Mouse (Mus musculus) neural tube, embryonic 14.5 days (tissue): Measurements from ENCODE around the gene 9430097D07Rik. TPM values are rescaled to one million over a fixed set of nuclear protein-coding genes. Genes with fewer than 3 reads are reported as not detected.

Source experiments
- ATAC-seq: fragments of 200-750 bp; cut with Nextera tagmentation; 2 replicates; pipeline ENCODE4 v1.8.0; 2017; ENCODE audit warnings: low read depth, mild to moderate bottlenecking, moderate TSS enrichment, moderate library complexity
- H3K27ac ChIP-seq: fragments of 300-500 bp; sonication (generic); 2 replicates; pipeline ENCODE4 v1.5.1; 2014; ENCODE audit warnings: low read depth, mild to moderate bottlenecking, control low read depth, low read length, moderate library complexity, mixed read lengths
- H3K27me3 ChIP-seq: fragments of 300-500 bp; sonication (generic); 2 replicates; pipeline ENCODE4 v1.6.1; 2014; ENCODE audit warnings: low read length; ENCODE audit not compliant: control insufficient read depth, insufficient read depth
- H3K36me3 ChIP-seq: fragments of 300-500 bp; sonication (generic); 2 replicates; pipeline ENCODE4 v1.6.1; 2014; ENCODE audit warnings: low read length, mixed read lengths; ENCODE audit not compliant: control insufficient read depth, insufficient read depth
- H3K4me1 ChIP-seq: fragments of 300-500 bp; sonication (generic); 2 replicates; pipeline ENCODE4 v1.6.1; 2014; ENCODE audit warnings: low read length; ENCODE audit not compliant: control insufficient read depth, insufficient read depth
- H3K4me2 ChIP-seq: fragments of 300-500 bp; sonication (generic); 2 replicates; pipeline ENCODE4 v1.6.1; 2014; ENCODE audit warnings: mild to moderate bottlenecking, low read depth, low read length, control low read depth
- H3K4me3 ChIP-seq: fragments of 300-500 bp; sonication (generic); 2 replicates; pipeline ENCODE4 v1.5.1; 2014; ENCODE audit warnings: low read depth, low read length, control low read depth, mixed read lengths
- H3K9ac ChIP-seq: fragments of 300-500 bp; sonication (generic); replicated peaks from 2 replicates; pipeline ENCODE4 v1.6.1; 2014; ENCODE audit warnings: low read depth, mild to moderate bottlenecking, control low read depth, low read length, mixed read lengths
- H3K9me3 ChIP-seq: fragments of 300-500 bp; sonication (generic); 2 replicates; pipeline ENCODE4 v1.6.1; 2016; ENCODE audit warnings: low read length; ENCODE audit not compliant: control insufficient read depth
- WGBS: fragments of 180-500 bp; shearing (Covaris S2); extraction: QIAGEN DNeasy Blood & Tissue Kit; methylation state at CpG from one replicate; pipeline ENCODE4 v1.1.7; 2014; 5-methylcytosine and 5-hydroxymethylcytosine counted together
- polyA plus RNA-seq: library from polyadenylated mRNA; unstranded; fragments of >200 nt; fragmentation: Nextera tagmentation; extraction: Ambion mirVana; gene quantifications from 2 replicates; pipeline ENCODE4 v1.2.1, GENCODE M21; 2014

The 9430097D07Rik gene
- polyA plus RNA-seq, 1 experiment from 2014 or later: 1.2 TPM

- peak overlapping the region; percentile 94 for H3K9ac ChIP-seq
- H3K4me1 ChIP-seq: peaks cover 40% of the 10 kb centered on the region
- peak overlapping the region; percentile 82 for H3K4me2 ChIP-seq
- H3K9me3 ChIP-seq: no peaks in the 10 kb centered on the region
- no peak for ATAC-seq
- WGBS: under 1% methylated on average over 14 of the region's 14 CpGs
- H3K4me3 ChIP-seq: peak overlapping the region; percentile 86
- no peaks in the 10 kb centered on the region for H3K27me3 ChIP-seq
- H3K27ac ChIP-seq: peak overlapping the region; percentile 91
- H3K36me3 ChIP-seq: no peaks in the 10 kb centered on the region
Observed at GRCm38 (mm10) chr2:32536086-32536633, 39.3 kb downstream of the 9430097D07Rik start.

GRCm38 (mm10) chr2:32535501-32535991 lies 39.9 kb downstream of the 9430097D07Rik start:
- no peaks in the 10 kb centered on the region for H3K27me3 ChIP-seq
- H3K4me3 ChIP-seq: peak overlapping the region; percentile 86
- WGBS: under 1% methylated on average over 40 of the region's 56 CpGs
- ATAC-seq: no peak; the same call in 1 of the 2 replicates
- peaks cover 40% of the 10 kb centered on the region for H3K4me1 ChIP-seq
- H3K9me3 ChIP-seq: no peaks in the 10 kb centered on the region
- peak overlapping the region; percentile 91 for H3K27ac ChIP-seq
- peak overlapping the region; percentile 82 for H3K4me2 ChIP-seq
- peak overlapping the region; percentile 94 for H3K9ac ChIP-seq
- no peaks in the 10 kb centered on the region for H3K36me3 ChIP-seq

GRCm38 (mm10) chr2:32534733-32535471 lies 40.6 kb downstream of the 9430097D07Rik start, which contains the start of gene Fam102a:
TSS of gene Fam102a (plus strand) at chr2:32535332.
- Histone ChIP-seq H3K4me3 (peak within 1 kb of the TSS; percentile 86), H3K36me3 (no peaks in the 10 kb centered on the region), H3K9ac (peak within 1 kb of the TSS; percentile 94), H3K4me2 (peak within 1 kb of the TSS; percentile 82), H3K4me1 (peaks cover 40% of the 10 kb centered on the region), H3K9me3 (no peaks in the 10 kb centered on the region), H3K27me3 (no peaks in the 10 kb centered on the region), H3K27ac (peak within 1 kb of the TSS; percentile 91)
- peak; percentile 97 for ATAC-seq
- 1% methylated on average over 64 of the region's 67 CpGs for WGBS

- Histone ChIP-seq H3K36me3 (no peaks in the 10 kb centered on the region), H3K4me3 (peak overlapping the region; percentile 86), H3K9me3 (no peaks in the 10 kb centered on the region), H3K4me1 (peaks cover 36% of the 10 kb centered on the region), H3K27me3 (no peaks in the 10 kb centered on the region), H3K9ac (peak overlapping the region; percentile 50), H3K27ac (peak overlapping the region; percentile 80), H3K4me2 (peak overlapping the region; percentile 82)
- ATAC-seq: no peak
- 12% methylated on average over 13 of the region's 13 CpGs for WGBS
Observed at GRCm38 (mm10) chr2:32534061-32534732, 41.3 kb downstream of the 9430097D07Rik start.

GRCm38 (mm10) chr2:32533163-32533562 lies 42.3 kb downstream of the 9430097D07Rik start:
- Histone ChIP-seq H3K4me1 (peaks cover 28% of the 10 kb centered on the region), H3K4me2 (no peak overlapping the region), H3K9me3 (no peaks in the 10 kb centered on the region), H3K27me3 (no peaks in the 10 kb centered on the region), H3K27ac (no peak overlapping the region), H3K9ac (no peak overlapping the region), H3K36me3 (no peaks in the 10 kb centered on the region), H3K4me3 (no peak overlapping the region)
- no peak for ATAC-seq
- WGBS: 94% methylated on average over 2 of the region's 2 CpGs

- H3K4me3 ChIP-seq: no peak overlapping the region
- H3K27ac ChIP-seq: no peak overlapping the region
- no peaks in the 10 kb centered on the region for H3K27me3 ChIP-seq
- 81% methylated on average over 2 of the region's 2 CpGs for WGBS
- H3K36me3 ChIP-seq: no peaks in the 10 kb centered on the region
- no peaks in the 10 kb centered on the region for H3K9me3 ChIP-seq
- H3K4me1 ChIP-seq: peaks cover 8% of the 10 kb centered on the region; the same call in 1 of the 2 replicates
- no peak overlapping the region for H3K9ac ChIP-seq
- no peak overlapping the region for H3K4me2 ChIP-seq
- ATAC-seq: no peak
Observed at GRCm38 (mm10) chr2:32530479-32530878, 45.0 kb downstream of the 9430097D07Rik start.

GRCm38 (mm10) chr2:32528326-32528725 lies 47.2 kb downstream of the 9430097D07Rik start:
- WGBS: 68% methylated on average over 1 of the region's 1 CpGs
- no peak overlapping the region for H3K27ac ChIP-seq
- ATAC-seq: no peak
- H3K4me2 ChIP-seq: no peak overlapping the region
- no peaks in the 10 kb centered on the region for H3K9me3 ChIP-seq
- no peaks in the 10 kb centered on the region for H3K4me1 ChIP-seq
- H3K4me3 ChIP-seq: no peak overlapping the region
- no peak overlapping the region for H3K9ac ChIP-seq
- no peaks in the 10 kb centered on the region for H3K36me3 ChIP-seq
- no peaks in the 10 kb centered on the region for H3K27me3 ChIP-seq

GRCm38 (mm10) chr2:32527468-32527966 lies 48.0 kb downstream of the 9430097D07Rik start:
- ATAC-seq: no peak
- 78% methylated on average over 14 of the region's 14 CpGs for WGBS
- H3K27me3 ChIP-seq: no peaks in the 10 kb centered on the region
- no peak overlapping the region for H3K4me2 ChIP-seq
- H3K36me3 ChIP-seq: no peaks in the 10 kb centered on the region
- no peaks in the 10 kb centered on the region for H3K4me1 ChIP-seq
- H3K27ac ChIP-seq: no peak overlapping the region
- H3K9ac ChIP-seq: no peak overlapping the region
- no peak overlapping the region for H3K4me3 ChIP-seq
- H3K9me3 ChIP-seq: no peaks in the 10 kb centered on the region
